Mouse (Mus musculus): ENCODE measurements around the gene Rars. TPM values are rescaled to one million over a fixed set of nuclear protein-coding genes. Genes with fewer than 3 reads are reported as not detected.
A peak's percentile ranks its signal among the peaks of the same experiment; 100 is the strongest.

Gene Rars
- polyA plus RNA-seq (2015; fragmentation: Nextera tagmentation; extraction: Ambion mirVana), result 74.0 and 80.0 TPM in 2 replicates

- peak; percentile 84 for ATAC-seq
- Histone ChIP-seq H3K36me3 (peaks cover 21% of the 10 kb centered on the region), H3K27ac (peak within 1 kb of the TSS; percentile 51; the same call in 1 of the 2 replicates), H3K4me3 (replicated peaks) (peak within 1 kb of the TSS; percentile 95), H3K4me1 (replicated peaks) (peaks cover 26% of the 10 kb centered on the region), H3K27me3 (no peaks in the 10 kb centered on the region), H3K9ac (replicated peaks) (peak within 1 kb of the TSS; percentile 90), H3K9me3 (no peaks in the 10 kb centered on the region), H3K4me2 (replicated peaks) (peak within 1 kb of the TSS; percentile 69)
- WGBS, result 2% methylated on average over 46 of the region's 46 CpGs
Measured at GRCm38 (mm10) chr11:35834022-35834760, at the start of gene Rars. Gene Rars, minus strand, starts transcription at chr11:35834506.

- 97% methylated on average over 6 of the region's 6 CpGs for WGBS
Measured at GRCm38 (mm10) chr11:35882777-35883176, 48.5 kb upstream of the Rars start.

GRCm38 (mm10) chr11:35878559-35878897 lies 44.2 kb upstream of the Rars start:
- WGBS, result 54% methylated on average over 4 of the region's 4 CpGs
- Histone ChIP-seq H3K4me3 (replicated peaks) (no peak overlapping the region), H3K27me3 (peaks cover 9% of the 10 kb centered on the region; the same call in 1 of the 2 replicates), H3K27ac (peak overlapping the region; percentile 65), H3K9me3 (no peaks in the 10 kb centered on the region), H3K9ac (replicated peaks) (no peak overlapping the region), H3K4me1 (replicated peaks) (peaks cover 43% of the 10 kb centered on the region), H3K4me2 (replicated peaks) (no peak overlapping the region), H3K36me3 (peaks cover 17% of the 10 kb centered on the region)
- ATAC-seq, result no peak

More at GRCm38 (mm10) chr11:35882777-35883176, 48.5 kb upstream of the Rars start:
- Histone ChIP-seq H3K27ac (no peak overlapping the region), H3K4me3 (replicated peaks) (no peak overlapping the region), H3K4me2 (replicated peaks) (no peak overlapping the region), H3K9ac (replicated peaks) (no peak overlapping the region), H3K27me3 (no peaks in the 10 kb centered on the region), H3K36me3 (peaks cover 17% of the 10 kb centered on the region), H3K9me3 (no peaks in the 10 kb centered on the region), H3K4me1 (replicated peaks) (peaks cover 17% of the 10 kb centered on the region)
- ATAC-seq, result no peak

GRCm38 (mm10) chr11:35877651-35878558 lies 43.6 kb upstream of the Rars start:
- Histone ChIP-seq H3K4me3 (replicated peaks) (no peak overlapping the region), H3K9me3 (no peaks in the 10 kb centered on the region), H3K9ac (replicated peaks) (no peak overlapping the region), H3K4me1 (replicated peaks) (peaks cover 46% of the 10 kb centered on the region), H3K27me3 (peaks cover 9% of the 10 kb centered on the region; the same call in 1 of the 2 replicates), H3K4me2 (replicated peaks) (no peak overlapping the region), H3K27ac (peak overlapping the region; percentile 65), H3K36me3 (peaks cover 10% of the 10 kb centered on the region)
- WGBS, result 58% methylated on average over 14 of the region's 14 CpGs
- peak; percentile 31; the same call in 1 of the 2 replicates for ATAC-seq

- H3K9me3 ChIP-seq, result no peaks in the 10 kb centered on the region
- peak overlapping the region; percentile 52 for H3K9ac ChIP-seq (replicated peaks)
- H3K27me3 ChIP-seq, result peaks cover 12% of the 10 kb centered on the region; the same call in 1 of the 2 replicates
- ATAC-seq, result peak; percentile 70
- peak overlapping the region; percentile 50 for H3K4me2 ChIP-seq (replicated peaks)
- peaks cover 38% of the 10 kb centered on the region for H3K4me1 ChIP-seq (replicated peaks)
- peaks cover 14% of the 10 kb centered on the region for H3K36me3 ChIP-seq
- H3K4me3 ChIP-seq (replicated peaks), result peak overlapping the region; percentile 24
- WGBS, result 9% methylated on average over 21 of the region's 21 CpGs
- H3K27ac ChIP-seq, result peak overlapping the region; percentile 60
Measured at GRCm38 (mm10) chr11:35873624-35874244, 39.4 kb upstream of the Rars start.

GRCm38 (mm10) chr11:35870961-35871360 lies 36.7 kb upstream of the Rars start:
- peaks cover 29% of the 10 kb centered on the region for H3K36me3 ChIP-seq
- no peak for ATAC-seq
- no peak overlapping the region for H3K4me2 ChIP-seq (replicated peaks)
- 93% methylated on average over 9 of the region's 9 CpGs for WGBS
- peaks cover 8% of the 10 kb centered on the region; the same call in 1 of the 2 replicates for H3K27me3 ChIP-seq
- no peak overlapping the region for H3K9ac ChIP-seq (replicated peaks)
- H3K4me3 ChIP-seq (replicated peaks), result no peak overlapping the region
- peaks cover 35% of the 10 kb centered on the region for H3K4me1 ChIP-seq (replicated peaks)
- no peak overlapping the region for H3K27ac ChIP-seq
- no peaks in the 10 kb centered on the region for H3K9me3 ChIP-seq

GRCm38 (mm10) chr11:35866140-35866539 lies 31.8 kb upstream of the Rars start:
- no peaks in the 10 kb centered on the region for H3K9me3 ChIP-seq
- 23% methylated on average over 7 of the region's 7 CpGs for WGBS
- peaks cover 33% of the 10 kb centered on the region for H3K36me3 ChIP-seq
- H3K27me3 ChIP-seq, result no peaks in the 10 kb centered on the region
- H3K9ac ChIP-seq (replicated peaks), result peak overlapping the region; percentile 34; the same call in 1 of the 2 replicates
- H3K4me2 ChIP-seq (replicated peaks), result no peak overlapping the region
- H3K4me1 ChIP-seq (replicated peaks), result peaks cover 35% of the 10 kb centered on the region
- ATAC-seq, result no peak
- H3K27ac ChIP-seq, result peak overlapping the region; percentile 95
- no peak overlapping the region for H3K4me3 ChIP-seq (replicated peaks)

GRCm38 (mm10) chr11:35864981-35865604 lies 30.8 kb upstream of the Rars start:
- Histone ChIP-seq H3K27ac (peak overlapping the region; percentile 95), H3K9ac (replicated peaks) (peak overlapping the region; percentile 46)
- 7% methylated on average over 9 of the region's 9 CpGs for WGBS

GRCm38 (mm10) chr11:35863653-35864052 lies 29.3 kb upstream of the Rars start:
- H3K27ac ChIP-seq, result peak overlapping the region; percentile 95
- no peaks in the 10 kb centered on the region for H3K27me3 ChIP-seq
- H3K36me3 ChIP-seq, result peaks cover 18% of the 10 kb centered on the region
- no peak overlapping the region for H3K4me2 ChIP-seq (replicated peaks)
- H3K4me3 ChIP-seq (replicated peaks), result no peak overlapping the region
- H3K4me1 ChIP-seq (replicated peaks), result peaks cover 39% of the 10 kb centered on the region
- H3K9me3 ChIP-seq, result no peaks in the 10 kb centered on the region
- H3K9ac ChIP-seq (replicated peaks), result no peak overlapping the region
- WGBS, result 85% methylated on average over 5 of the region's 5 CpGs
- ATAC-seq, result no peak

More at GRCm38 (mm10) chr11:35864981-35865604, 30.8 kb upstream of the Rars start:
- Histone ChIP-seq H3K27me3 (no peaks in the 10 kb centered on the region), H3K9me3 (no peaks in the 10 kb centered on the region), H3K36me3 (peaks cover 26% of the 10 kb centered on the region), H3K4me1 (replicated peaks) (peaks cover 35% of the 10 kb centered on the region), H3K4me2 (replicated peaks) (peak overlapping the region; percentile 37), H3K4me3 (replicated peaks) (no peak overlapping the region)
- ATAC-seq, result peak; percentile 95

GRCm38 (mm10) chr11:35857395-35858067 lies 23.2 kb upstream of the Rars start:
- H3K4me1 ChIP-seq (replicated peaks), result peaks cover 37% of the 10 kb centered on the region
- peaks cover 20% of the 10 kb centered on the region for H3K36me3 ChIP-seq
- WGBS, result 64% methylated on average over 12 of the region's 12 CpGs
- H3K9me3 ChIP-seq, result no peaks in the 10 kb centered on the region
- H3K4me2 ChIP-seq (replicated peaks), result no peak overlapping the region
- no peaks in the 10 kb centered on the region for H3K27me3 ChIP-seq
- no peak overlapping the region for H3K9ac ChIP-seq (replicated peaks)
- no peak overlapping the region for H3K4me3 ChIP-seq (replicated peaks)
- no peak for ATAC-seq
- H3K27ac ChIP-seq, result peak overlapping the region; percentile 90
